Mouse (Mus musculus): ENCODE data around the gene Rhobtb1. TPM values are rescaled to one million over a fixed set of nuclear protein-coding genes. Genes with fewer than 3 reads are reported as not detected.

Gene Rhobtb1
- polyA plus RNA-seq, 1 experiment: 4.1 TPM

DNA sequence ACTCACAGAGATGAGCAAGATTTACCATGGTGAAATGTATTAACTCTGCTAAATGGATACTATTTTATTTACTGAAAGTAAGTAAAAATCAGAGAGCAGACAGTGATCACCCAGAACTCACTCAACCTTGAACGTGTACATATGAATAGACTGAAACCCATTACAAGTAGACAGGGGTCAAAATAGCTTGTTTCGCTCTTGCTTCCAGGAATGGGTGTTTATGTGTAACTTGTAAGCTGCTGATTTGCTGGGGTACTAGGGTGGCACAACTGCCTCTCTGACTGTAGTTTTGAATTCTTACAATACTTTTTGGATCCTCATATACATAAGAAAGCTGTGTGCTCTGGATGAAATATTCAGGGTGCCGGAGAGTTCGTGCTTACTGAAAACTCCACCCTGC is 93.9 kb downstream of the Rhobtb1 start:
- no peak for DNase-seq (ENCODE audit: extremely low spot score in 1 of 2, low spot score in 1 of 2)

DNA sequence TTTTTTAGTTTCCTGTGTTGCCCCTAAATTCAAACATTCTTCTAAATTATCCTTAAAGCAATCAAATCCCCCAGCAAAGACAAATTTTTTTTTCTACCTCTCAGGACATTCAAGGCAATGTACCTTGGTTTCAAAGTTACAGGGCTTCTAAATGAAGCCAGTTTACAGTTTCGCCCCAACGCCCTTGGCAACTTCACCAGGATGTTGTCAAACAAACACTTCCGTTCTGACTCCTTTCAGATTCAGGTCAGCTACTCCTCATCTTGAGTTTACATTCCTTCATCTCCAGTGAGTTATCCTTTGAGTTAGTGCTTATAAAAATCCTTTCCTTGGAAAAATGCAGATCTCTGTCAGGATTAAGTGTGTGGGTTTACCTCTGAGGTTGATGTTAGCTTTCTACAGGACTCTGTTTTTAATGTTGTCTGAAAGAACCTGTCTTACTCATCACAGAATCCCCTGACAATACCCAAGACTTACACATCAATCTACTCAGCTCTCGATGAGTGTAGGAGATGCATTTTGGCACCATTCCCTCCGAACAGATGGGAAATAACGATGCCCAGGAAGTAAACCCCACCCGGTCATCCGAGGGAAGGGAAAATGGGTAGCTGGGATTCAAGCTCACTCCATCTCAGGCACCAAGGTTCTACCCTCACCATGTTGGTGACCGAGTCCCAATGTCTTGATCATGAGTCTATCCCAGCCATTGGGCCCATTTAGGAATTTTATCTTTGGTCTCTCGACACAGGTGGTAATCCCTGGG is 94.9 kb downstream of the Rhobtb1 start:
- DNase-seq (ENCODE audit: extremely low spot score in 1 of 2, low spot score in 1 of 2): no peak

DNA sequence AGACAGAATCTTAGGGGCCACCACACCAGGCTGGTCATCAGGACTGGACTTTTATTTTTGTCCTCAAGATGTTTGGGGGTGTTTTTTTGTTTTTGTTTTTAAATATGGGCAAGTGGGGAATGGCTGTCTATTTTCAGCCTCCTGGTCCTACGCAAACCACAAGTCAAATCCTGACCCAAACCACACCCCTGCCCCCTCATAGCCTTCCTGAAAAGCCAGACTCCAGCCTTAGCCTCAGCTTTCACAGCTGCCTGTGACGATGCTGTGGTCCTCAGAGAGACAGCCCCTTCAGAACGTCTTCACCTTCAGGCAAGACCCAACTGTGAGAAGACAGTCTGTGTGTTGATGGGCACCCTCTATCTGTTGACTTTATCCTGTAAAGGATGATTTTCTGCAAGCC is 95.5 kb downstream of the Rhobtb1 start:
- DNase-seq (ENCODE audit: extremely low spot score in 1 of 2, low spot score in 1 of 2): no peak

DNA sequence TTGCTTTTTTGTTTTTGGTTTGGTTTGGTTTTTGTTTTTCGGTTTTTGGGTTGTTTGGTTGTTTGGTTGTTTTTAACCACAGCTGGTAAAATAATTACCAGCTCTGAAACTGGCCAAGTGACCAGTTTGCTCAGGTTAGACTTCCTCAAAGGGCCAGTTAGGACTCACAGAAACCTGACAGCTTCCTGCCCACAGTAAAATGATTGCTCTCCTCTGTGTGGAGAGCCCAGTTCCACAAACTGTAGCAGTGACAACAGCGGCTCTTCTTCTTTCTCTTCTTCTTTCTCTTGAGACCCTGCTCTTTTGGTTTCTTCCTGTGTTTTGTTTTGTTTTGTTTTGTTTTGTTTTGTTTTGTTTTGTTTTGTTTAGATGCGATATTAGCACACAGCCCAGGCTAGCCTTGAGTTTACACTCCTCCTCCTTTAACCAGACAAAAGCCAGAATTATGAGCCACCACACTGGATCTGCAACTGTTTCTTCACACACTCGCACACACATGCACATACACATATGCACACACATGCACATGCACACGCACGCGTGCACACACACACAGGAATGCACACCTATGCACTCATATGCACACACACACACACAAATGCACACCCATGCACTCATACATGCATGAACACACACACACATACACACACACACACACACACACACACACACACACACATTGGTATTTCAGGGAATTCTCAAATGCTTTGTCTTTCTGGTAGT is 96.2 kb downstream of the Rhobtb1 start:
- DNase-seq (ENCODE audit: extremely low spot score in 1 of 2, low spot score in 1 of 2): no peak

DNA sequence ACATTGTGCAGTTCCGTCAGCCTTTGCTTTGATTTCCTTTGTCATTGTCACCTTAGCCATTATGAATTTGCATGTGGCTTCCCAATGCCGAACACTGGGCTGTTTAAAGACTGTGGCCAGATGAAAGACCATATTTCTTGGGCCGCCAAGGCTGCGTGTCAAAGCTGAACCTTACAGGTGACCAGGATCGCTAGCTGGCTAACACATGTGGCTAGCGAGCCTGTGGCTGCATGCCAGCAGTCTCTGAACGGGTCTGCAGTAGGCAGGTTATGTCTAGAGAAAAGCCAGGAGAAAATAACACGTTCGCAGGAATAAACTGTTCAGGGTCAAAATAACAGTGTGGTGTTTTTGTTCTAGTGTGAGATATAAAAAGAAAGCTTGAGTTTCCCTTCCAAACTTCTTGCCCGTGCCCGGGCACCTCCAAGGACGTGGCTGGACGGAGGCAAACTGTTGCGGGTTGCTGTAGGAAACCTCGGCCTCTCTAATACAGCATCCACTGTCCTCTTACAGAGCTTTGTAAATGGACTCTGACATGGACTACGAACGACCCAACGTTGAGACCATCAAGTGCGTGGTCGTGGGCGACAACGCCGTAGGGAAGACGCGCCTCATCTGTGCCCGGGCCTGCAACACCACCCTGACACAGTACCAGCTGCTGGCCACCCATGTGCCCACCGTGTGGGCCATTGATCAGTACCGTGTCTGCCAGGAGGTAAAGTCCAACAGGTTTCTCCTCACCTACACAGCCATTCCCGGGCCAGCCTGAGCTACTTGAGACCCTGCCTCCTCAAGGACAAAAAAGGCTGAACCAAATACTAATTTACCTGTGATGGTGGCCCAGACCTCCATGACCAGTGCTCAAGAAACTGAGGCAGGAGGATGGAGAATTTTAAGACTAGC is 97.3 kb downstream of the Rhobtb1 start:
- DNase-seq (ENCODE audit: extremely low spot score in 1 of 2, low spot score in 1 of 2): no peak

DNA sequence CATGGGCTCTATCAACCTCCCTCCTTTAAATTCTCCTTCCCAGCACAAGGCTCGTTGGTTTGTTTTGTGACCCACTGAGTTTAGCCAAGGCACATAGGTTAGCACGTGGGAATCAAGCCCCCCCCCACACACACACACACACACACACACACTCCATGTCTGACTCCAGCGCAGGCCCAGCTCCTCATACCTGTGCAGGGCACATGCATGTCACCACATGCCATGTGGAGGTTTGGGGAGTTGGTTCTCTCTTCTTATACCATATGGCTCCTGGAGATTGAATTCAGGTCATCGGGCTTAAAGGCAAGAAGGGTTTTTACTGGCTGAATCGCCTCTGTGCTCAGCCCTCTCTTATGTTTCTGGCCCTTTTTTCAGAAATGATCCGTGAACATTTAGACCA is 100.0 kb downstream of the Rhobtb1 start:
- no peak for DNase-seq (ENCODE audit: extremely low spot score in 1 of 2, low spot score in 1 of 2)

DNA sequence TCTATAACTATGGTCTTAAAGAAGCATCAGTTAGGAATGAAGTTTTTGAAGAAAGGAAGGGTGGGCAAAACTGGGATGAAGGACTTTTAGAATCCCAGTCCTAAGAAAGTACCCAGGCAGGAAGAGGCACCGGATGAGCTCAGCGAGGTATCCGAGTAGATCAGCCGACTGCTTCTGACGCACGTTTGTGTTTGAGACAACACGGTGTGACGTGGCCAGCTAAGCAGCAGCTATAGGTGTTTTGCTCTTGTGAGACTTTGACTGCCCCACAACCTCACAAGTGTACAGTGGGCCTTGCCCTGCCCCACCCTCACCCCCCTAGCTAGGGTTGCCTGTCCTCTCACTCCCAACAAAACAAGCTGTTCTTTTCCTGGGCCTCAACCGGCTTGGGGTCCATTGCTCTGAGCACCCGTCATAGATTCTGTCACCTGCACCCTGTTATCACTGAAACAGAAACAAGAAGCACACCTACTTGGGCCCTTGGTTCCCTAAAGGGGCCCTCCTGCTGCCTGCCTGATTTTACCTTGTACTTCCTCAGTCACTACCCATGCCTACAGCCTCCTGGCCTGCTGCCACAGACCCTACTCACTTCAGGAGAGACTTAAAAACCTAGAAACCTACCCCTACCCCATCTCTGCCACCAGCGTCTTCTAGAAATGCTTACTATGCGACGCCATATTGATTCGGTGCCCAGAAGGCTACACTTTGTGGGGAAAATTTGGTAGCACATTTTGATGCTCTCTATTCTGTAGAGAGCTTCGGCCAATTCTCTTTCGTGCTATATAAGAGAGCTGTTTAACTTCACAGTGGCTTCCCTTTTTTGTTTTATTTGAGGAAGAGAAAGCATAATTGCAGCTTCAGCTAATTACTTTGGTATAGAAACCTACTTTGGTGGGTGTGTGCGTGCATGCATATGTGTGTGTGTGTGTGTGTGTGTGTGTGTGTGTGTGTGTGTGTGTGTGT is 101.2 kb downstream of the Rhobtb1 start:
- DNase-seq (ENCODE audit: extremely low spot score in 1 of 2, low spot score in 1 of 2): no peak

DNA sequence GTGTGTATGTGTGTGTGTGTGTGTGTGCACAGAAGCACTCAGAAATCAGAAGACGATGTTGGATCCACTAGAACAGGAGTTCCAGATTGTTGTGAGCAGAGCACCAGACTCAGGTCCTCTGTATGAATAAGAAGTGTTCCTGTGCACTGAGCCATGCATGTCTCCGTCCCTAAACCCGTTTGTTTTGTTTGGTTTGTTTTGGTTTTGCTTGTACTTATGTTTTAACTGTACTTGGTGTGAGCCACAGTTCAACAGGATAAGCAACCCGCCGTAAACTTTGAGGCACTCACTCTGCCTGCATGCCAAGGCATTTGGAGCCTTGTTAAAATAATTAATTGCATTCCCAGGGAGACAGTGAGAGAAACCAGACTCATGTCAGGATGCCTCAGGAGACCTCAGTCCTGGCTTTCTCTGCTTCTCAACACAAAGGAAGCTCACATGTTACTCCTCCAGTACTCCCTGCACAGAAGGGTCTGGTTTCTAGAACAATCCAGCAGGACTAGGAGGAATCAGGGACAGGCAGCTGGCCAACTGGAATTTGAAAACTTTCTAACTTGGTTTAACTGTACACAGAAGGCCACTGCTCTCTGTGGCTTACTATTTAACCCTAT is 101.9 kb downstream of the Rhobtb1 start:
- no peak for DNase-seq (ENCODE audit: extremely low spot score in 1 of 2, low spot score in 1 of 2)

DNA sequence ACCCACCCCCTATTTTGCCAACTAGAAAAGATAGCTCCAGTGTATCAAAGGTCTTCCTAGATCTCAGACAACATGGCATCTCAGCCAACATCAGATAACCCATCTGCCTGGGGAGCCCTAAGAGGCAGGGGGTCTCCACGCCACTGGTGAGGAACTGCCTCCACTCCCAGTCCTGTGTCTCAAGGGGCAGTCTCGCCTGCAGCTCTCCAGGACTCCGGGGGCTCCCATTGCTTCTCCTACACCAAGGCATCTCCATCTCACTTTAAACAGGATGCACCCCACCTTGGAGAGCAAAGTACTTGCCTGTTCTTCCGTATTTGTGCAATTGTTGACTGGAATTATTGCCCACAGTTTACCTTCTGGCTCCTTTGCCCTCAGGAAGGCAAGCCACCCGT is 102.4 kb downstream of the Rhobtb1 start:
- no peak for DNase-seq (ENCODE audit: extremely low spot score in 1 of 2, low spot score in 1 of 2)

DNA sequence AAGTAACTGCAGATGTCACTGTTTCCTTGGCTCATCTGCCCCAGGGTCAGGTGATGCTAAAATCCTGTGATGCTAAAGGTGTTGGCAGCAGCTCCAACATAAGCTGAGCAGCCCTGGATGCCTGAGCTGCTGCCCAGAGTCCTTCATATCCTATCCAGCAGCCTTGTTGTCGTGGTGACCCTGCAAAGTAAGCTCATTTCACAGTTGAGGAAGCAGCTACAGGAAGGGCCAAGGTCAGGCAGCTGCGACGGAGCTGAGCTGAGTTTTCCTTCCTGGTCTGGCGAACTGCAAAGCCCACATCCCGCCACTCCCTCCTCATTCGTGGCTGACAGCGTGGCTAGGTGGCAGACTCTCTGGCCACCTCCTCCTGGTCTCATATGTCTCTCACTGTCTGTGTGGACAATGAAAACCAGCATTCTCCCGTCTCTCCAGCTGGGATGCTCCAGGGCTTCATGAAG is 103.2 kb downstream of the Rhobtb1 start:
- peak; percentile 10 to 23 for DNase-seq (ENCODE audit: extremely low spot score in 1 of 2, low spot score in 1 of 2)

DNA sequence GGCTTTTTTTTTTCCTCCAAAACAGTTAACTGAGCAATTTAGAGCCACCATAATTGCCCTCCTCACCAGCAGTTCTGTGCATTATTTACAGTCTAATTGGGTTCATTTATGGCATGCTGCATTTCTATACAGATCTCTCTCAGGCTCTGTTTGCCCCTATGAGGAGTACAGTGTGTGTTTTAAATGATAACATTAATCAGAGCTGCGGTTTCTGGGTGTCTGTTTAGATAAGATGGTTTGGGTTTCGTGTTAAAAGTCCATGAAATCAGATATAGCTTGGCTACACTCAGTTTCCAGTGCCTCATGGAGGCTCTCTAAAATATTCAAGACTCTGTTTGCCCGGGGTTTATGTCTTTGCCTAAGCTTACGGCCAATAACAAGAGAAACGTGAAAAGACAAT is 104.4 kb downstream of the Rhobtb1 start:
- DNase-seq (ENCODE audit: extremely low spot score in 1 of 2, low spot score in 1 of 2): no peak

DNA sequence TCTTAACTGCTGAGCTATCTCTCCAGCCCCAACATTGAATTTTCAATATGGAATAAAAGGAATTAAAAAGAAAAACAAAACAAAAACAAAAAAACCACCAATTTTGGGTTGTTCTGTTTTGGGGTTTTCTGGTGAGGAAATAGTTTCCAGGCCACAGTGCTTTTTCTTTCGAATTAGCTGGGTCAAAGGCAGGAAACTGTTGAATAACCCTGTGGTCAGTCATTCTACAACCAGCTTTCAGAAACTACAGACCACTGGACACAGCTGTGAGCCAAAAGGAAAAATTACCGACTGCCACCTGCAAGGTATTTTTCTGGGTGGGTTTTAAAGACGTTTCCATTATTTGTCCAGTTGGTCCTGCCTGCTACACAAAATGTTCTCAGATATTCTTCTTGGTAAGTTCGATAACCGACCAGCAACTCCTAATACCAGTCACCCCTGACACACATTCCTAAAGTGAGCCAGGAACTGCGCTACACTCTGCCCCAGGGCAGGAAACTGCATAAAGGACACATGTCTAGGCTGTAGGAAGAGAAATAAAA is 106.4 kb downstream of the Rhobtb1 start:
- no peak for DNase-seq (ENCODE audit: extremely low spot score in 1 of 2, low spot score in 1 of 2)

DNA sequence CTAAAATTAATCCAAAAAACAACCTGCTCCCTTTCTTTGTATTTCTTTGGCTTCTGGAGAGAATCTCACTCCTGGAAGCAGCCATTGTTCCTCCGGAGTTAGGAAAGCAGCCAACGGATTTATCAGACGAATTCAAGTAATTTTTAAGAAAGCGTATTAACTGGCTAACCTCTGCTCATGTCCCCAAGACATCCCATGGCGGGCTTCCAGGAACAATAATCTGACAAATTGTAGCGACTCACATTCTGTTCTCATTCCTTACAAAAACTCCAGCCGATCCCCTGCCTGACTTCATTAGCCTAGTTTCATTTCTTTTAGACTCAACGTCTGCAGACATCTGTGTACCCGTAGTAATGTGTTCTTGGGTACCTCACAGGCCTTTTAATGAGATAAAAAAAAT is 107.4 kb downstream of the Rhobtb1 start:
- no peak for DNase-seq (ENCODE audit: extremely low spot score in 1 of 2, low spot score in 1 of 2)

DNA sequence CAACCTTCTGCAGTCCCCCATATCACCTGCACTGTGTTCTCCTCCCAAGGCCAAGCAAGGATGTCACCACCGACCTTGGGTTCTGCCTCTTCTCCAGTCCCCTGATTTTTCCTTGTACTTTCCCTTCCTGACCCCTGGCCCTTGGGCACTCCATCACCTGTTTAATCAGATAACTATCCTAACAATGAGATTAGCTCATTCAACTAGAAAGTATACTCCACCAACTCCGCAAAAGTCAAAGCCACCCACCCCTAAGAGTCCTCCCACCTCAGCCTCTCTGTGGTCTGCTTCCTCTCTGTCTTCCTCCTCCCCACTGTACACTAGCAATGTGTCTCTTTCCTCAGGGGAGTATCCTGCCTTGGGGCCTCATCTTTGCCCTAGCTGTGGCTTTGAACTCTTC is 107.9 kb downstream of the Rhobtb1 start:
- no peak for DNase-seq (ENCODE audit: extremely low spot score in 1 of 2, low spot score in 1 of 2)

DNA sequence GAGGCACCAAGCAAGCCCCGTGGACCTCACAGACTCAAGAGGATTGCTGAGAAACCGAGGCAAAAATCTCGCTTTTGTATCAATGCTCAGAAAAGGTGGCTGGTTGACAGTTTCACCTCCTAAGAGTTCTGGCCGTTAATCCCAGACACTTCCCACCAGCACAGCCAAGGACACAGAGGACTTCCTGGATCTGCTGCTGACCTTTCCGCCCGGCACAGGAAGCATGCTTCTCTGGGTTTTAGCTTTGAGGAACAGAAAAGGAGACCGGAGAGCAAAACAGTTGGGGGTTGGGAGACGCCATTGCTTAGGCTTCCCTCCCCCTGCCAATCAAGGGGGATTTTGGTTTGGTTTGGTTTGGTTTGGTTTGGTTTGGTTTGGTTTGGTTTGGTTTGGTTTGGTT is 108.7 kb downstream of the Rhobtb1 start:
- no peak for DNase-seq (ENCODE audit: extremely low spot score in 1 of 2, low spot score in 1 of 2)

DNA sequence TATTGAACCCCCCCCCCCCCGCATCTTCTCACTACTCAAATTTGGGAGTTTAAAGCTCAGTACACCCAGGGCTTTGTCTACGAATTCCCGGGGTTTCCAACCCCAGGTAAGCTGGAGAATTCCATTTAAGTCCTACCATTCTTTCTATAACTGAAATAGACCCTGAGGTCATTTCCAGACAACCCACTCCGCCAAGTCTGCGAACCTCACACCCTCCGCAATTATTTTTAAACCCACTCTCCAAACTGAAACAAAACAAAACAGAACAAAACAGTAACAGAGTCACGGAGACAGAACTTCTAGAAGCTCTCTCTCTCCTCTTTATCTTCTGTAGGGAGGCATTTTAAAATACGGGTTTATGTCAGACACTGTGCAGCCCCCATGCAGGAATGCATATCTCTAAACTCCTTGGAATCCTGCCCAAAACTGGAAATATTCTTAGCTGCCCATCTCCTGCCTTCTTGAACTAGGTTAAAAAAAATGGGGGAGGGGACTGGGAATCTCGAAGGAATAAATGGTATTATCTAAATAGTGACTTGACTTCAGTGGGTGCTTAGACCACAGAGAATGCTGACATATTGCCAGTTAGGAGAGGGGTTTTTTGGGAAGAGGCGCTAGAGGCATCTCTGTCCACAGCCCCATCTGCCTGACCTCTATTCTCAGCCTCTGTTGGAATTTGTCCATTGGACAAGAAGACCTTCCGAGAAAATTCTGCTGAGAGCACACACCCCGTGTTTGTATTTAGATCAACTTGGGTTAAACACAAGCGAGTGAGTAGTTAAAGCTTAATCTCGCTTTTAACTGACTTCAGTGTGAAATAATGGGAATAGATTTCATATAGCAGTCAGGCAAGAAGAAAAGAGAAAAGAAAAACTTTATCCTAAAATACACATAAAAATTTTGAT is 111.9 kb downstream of the Rhobtb1 start:
- no peak for DNase-seq (ENCODE audit: extremely low spot score in 1 of 2, low spot score in 1 of 2)

DNA sequence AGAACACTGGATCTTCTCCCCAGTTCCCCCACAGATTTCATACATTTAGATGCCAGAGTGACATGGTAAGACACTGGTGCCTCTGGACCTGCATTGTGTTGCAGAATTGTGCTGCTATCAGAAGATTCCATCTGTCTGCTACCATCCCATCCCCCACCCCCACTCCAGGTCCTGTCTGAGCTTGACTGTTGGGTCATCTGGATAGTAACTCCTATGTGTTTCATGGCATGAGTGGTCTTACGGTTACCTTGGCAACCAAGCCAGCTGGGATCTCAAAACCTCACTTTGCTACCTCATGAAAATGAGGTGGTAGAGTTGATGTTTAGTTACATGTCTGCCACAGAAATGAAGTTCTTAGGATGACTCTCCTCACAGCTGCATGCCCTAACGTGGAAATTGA is 112.7 kb downstream of the Rhobtb1 start:
- DNase-seq (ENCODE audit: extremely low spot score in 1 of 2, low spot score in 1 of 2): no peak

DNA sequence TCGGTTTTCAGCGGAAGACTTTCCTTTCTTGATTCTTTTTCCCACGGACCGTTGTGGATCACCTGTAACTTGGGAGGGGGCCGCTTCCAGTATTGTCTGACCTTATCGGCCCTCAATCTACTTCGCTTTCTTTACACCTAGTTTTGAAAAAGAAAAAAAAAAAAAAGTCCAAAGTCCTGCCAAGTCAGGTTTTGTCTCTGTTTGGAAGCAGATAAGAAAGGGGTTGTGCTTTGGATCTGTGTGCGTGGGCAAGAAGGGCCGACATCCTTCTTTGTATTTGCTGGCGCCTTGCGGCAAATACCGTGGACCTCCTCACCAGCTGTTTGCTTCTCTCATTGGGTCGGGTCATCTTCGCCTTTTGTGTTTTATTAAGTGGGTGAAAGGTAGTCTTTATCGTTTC is 114.2 kb downstream of the Rhobtb1 start:
- no peak for DNase-seq (ENCODE audit: extremely low spot score in 1 of 2, low spot score in 1 of 2)
